Mouse (Mus musculus) adrenal gland, postnatal 25 days (tissue): ENCODE measurements at regions not wholly inside any gene's neighbourhood (a gene's known extent, or its start where the extent isn't known, plus 50 kb on each side); places are given as distances from the start of the nearest gene placed in this dataset.
A peak's percentile ranks its signal among the peaks of the same experiment; 100 is the strongest.
"Not testable (repeated sequence)": the region's sequence is repeated elsewhere in the genome, so short reads cannot be mapped to it uniquely, and the experiment has no call there.

Experiments
- DNase-seq: peaks from one replicate; pipeline ENCODE4 v3.0.0; 2021; ENCODE audit warnings: mixed read lengths

- no peak for DNase-seq
Observed at GRCm38 (mm10) chr17:16926200-16926599, 137.7 kb upstream of the Zfp960 start.

GRCm38 (mm10) chr17:16951092-16952016 is 112.6 kb upstream of the Zfp960 start:
- peak; percentile 78 for DNase-seq

GRCm38 (mm10) chr17:16952146-16952545 is 111.8 kb upstream of the Zfp960 start:
- DNase-seq: not testable (repeated sequence)

- not testable (repeated sequence) for DNase-seq
Observed at GRCm38 (mm10) chr17:16997241-16997640, 66.7 kb upstream of the Zfp960 start.

- DNase-seq: peak; percentile 76
Observed at GRCm38 (mm10) chr17:17004632-17005265, 59.2 kb upstream of the Zfp960 start.

- DNase-seq: not testable (repeated sequence)
Observed at GRCm38 (mm10) chr17:17005267-17005666, 58.6 kb upstream of the Zfp960 start.
